Mouse (Mus musculus) heart, embryonic 13.5 days (tissue): Measurements from ENCODE around the gene Tob1. TPM values are rescaled to one million over a fixed set of nuclear protein-coding genes. Genes with fewer than 3 reads are reported as not detected.

Source experiments
- ATAC-seq: fragments of 200-750 bp; cut with Nextera tagmentation; 2 replicates; pipeline ENCODE4 v1.8.0; 2017; ENCODE audit warnings: moderate TSS enrichment; ENCODE audit not compliant: insufficient number of reproducible peaks, low FRiP score, low TSS enrichment; ENCODE audit errors: extremely low read depth
- H3K27ac ChIP-seq: fragments of 300-500 bp; sonication (generic); replicated peaks from 2 replicates; pipeline ENCODE4 v1.5.1; 2015; ENCODE audit warnings: moderate library complexity, mild to moderate bottlenecking, inconsistent platforms
- H3K27me3 ChIP-seq: fragments of 300-500 bp; sonication (generic); replicated peaks from 2 replicates; pipeline ENCODE4 v1.6.1; 2015; ENCODE audit warnings: mild to moderate bottlenecking, inconsistent platforms
- H3K36me3 ChIP-seq: fragments of 300-500 bp; sonication (generic); 2 replicates; pipeline ENCODE4 v1.6.1; 2015; ENCODE audit warnings: mild to moderate bottlenecking, inconsistent platforms
- H3K4me1 ChIP-seq: fragments of 300-500 bp; sonication (generic); 2 replicates; pipeline ENCODE4 v1.6.1; 2015; ENCODE audit warnings: inconsistent platforms
- H3K4me2 ChIP-seq: fragments of 300-500 bp; sonication (generic); 2 replicates; pipeline ENCODE4 v1.6.1; 2015; ENCODE audit warnings: inconsistent platforms, mild to moderate bottlenecking, moderate library complexity
- H3K4me3 ChIP-seq: fragments of 300-500 bp; sonication (generic); 2 replicates; pipeline ENCODE4 v1.5.1; 2015; ENCODE audit warnings: moderate library complexity, mild to moderate bottlenecking, inconsistent platforms
- H3K9ac ChIP-seq: fragments of 300-500 bp; sonication (generic); 2 replicates; pipeline ENCODE4 v1.6.1; 2015; ENCODE audit warnings: inconsistent platforms, mild to moderate bottlenecking, moderate library complexity
- H3K9me3 ChIP-seq: fragments of 300-500 bp; sonication (generic); 2 replicates; pipeline ENCODE4 v1.6.1; 2016; ENCODE audit warnings: inconsistent platforms
- WGBS: fragments of 180-500 bp; shearing (Covaris S2); methylation state at CpG from one replicate; pipeline ENCODE4 v1.1.7; 2015; ENCODE audit warnings: mixed read lengths; 5-methylcytosine and 5-hydroxymethylcytosine counted together
- polyA plus RNA-seq: library from polyadenylated mRNA; unstranded; fragments of >200 nt; fragmentation: Nextera tagmentation; extraction: Ambion mirVana; gene quantifications from 2 replicates; pipeline ENCODE4 v1.2.1, GENCODE M21; 2015

Tob1 gene
- polyA plus RNA-seq = 26.1 and 29.9 TPM in 2 replicates

DNA sequence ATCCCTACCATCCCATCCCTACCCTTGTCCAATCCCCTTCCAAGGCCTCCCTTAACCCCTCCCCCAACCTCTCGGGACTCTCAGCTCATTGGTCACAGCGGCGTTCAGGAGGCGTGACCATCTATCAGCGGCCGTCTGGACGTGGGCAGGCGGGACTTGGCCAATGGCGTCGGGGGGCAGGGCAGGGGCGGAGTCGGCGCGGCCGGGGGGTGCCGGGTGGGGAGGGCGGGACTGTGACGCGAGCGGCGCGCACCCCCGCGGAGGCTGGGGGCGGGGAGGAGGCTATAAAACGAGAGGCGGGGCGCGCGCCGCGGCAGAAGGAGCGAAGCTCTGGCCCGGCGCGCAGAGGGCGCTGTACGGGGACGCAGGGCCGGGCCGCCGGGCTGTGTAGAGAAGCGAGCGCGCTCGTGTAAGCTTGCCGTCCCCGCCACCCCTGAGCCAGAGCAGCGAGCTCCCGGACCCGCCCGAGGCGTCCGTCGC lies at the start of gene Tob1:
Gene Tob1, plus strand, starts transcription at position 331 of the 480 bp plus-strand sequence.
- Histone ChIP-seq H3K27ac (peak within 1 kb of the TSS; percentile 100), H3K4me3 (peak within 1 kb of the TSS; percentile 98), H3K27me3 (no peaks in the 10 kb centered on the region), H3K36me3 (peaks cover 18% of the 10 kb centered on the region), H3K4me1 (peaks cover 38% of the 10 kb centered on the region), H3K4me2 (peak within 1 kb of the TSS; percentile 99), H3K9ac (peak within 1 kb of the TSS; percentile 100), H3K9me3 (no peaks in the 10 kb centered on the region)
- WGBS = 1% methylated on average over 33 of the region's 55 CpGs
- peak; percentile 96 for ATAC-seq

- 76% methylated on average over 11 of the region's 11 CpGs for WGBS
- no peak overlapping the region for H3K4me2 ChIP-seq
- H3K4me1 ChIP-seq = peaks cover 37% of the 10 kb centered on the region
- no peak for ATAC-seq
- peak overlapping the region; percentile 85; the same call in 1 of the 2 replicates for H3K27ac ChIP-seq
- no peak overlapping the region for H3K4me3 ChIP-seq
- H3K27me3 ChIP-seq = no peaks in the 10 kb centered on the region
- H3K36me3 ChIP-seq = no peaks in the 10 kb centered on the region
- no peak overlapping the region for H3K9ac ChIP-seq
- no peaks in the 10 kb centered on the region for H3K9me3 ChIP-seq
These were observed 49.2 kb upstream of the Tob1 start for GRCm38 (mm10) chr11:94161867-94162581.

DNA sequence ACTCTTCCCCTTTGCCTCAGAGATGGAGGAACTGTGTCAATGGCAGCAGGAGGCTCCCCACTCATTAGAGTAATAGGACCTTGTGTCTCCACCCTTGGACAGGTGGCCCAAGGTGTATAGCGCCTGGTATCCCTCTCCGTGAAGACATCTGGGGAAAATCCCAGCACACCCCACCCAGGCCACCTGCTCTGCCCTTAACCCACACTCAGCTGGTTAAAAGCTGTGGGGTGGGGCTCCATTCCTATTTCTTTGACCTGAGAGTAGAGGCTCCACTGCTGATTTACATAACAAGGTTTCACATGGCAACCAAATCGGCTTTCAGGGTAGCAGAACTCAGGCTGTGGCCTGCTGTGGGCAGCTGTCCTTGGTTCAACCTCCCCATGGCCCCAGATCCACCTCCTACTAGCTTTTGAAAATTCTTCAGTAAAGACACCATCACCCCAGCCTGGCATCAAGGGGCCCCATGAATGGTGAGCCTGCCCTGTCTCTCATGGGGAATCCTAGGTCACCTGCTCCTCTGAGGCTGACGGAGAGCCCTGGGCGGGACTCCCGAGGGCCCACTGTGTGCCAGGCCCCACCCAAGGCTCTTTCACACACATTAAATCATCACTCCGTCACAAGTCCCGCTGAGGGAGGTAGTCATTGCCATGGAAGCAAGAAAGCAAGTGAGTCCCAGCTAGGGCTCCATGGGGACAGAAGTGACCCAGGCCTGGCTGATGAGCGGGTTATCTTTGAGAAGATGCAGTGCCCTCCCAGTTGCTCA lies 48.1 kb upstream of the Tob1 start:
- ATAC-seq = no peak
- Histone ChIP-seq H3K4me2 (no peak overlapping the region), H3K4me3 (no peak overlapping the region), H3K9me3 (no peaks in the 10 kb centered on the region), H3K36me3 (no peaks in the 10 kb centered on the region), H3K27ac (no peak overlapping the region), H3K4me1 (peaks cover 41% of the 10 kb centered on the region), H3K27me3 (no peaks in the 10 kb centered on the region), H3K9ac (no peak overlapping the region)
- 79% methylated on average over 9 of the region's 9 CpGs for WGBS

- no peak overlapping the region for H3K9ac ChIP-seq
- H3K27ac ChIP-seq = no peak overlapping the region
- no peak for ATAC-seq
- WGBS = 86% methylated on average over 4 of the region's 4 CpGs
- H3K9me3 ChIP-seq = no peaks in the 10 kb centered on the region
- no peaks in the 10 kb centered on the region for H3K27me3 ChIP-seq
- H3K4me2 ChIP-seq = no peak overlapping the region
- H3K4me1 ChIP-seq = peaks cover 17% of the 10 kb centered on the region
- H3K4me3 ChIP-seq = no peak overlapping the region
- H3K36me3 ChIP-seq = no peaks in the 10 kb centered on the region
These were observed 45.5 kb upstream of the Tob1 start for GRCm38 (mm10) chr11:94165745-94166144.

GRCm38 (mm10) chr11:94168238-94168637 lies 43.0 kb upstream of the Tob1 start:
- 53% methylated on average over 5 of the region's 5 CpGs for WGBS
- Histone ChIP-seq H3K4me1 (peaks cover 4% of the 10 kb centered on the region), H3K4me2 (no peak overlapping the region), H3K27me3 (no peaks in the 10 kb centered on the region), H3K4me3 (no peak overlapping the region), H3K9ac (no peak overlapping the region), H3K27ac (no peak overlapping the region), H3K9me3 (no peaks in the 10 kb centered on the region), H3K36me3 (no peaks in the 10 kb centered on the region)
- no peak for ATAC-seq

DNA sequence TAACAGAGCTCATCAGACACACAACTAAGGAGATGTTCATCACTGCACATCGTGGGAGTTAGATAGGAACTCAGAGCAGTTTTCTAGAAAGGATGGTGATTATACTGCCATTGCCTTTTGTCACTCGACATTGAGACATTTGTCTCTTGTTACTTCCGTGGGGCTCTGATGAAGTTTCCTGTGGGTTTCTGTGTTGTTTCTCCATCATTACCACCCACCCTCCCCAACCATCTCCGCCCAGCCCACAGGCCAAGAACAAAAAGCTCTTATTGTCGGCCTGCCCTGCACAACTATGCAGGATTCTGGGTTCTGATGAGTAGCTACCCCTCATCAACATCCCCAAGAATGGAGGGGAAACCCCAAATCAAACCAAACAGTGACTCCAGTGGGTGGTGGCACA lies 41.7 kb upstream of the Tob1 start:
- H3K9me3 ChIP-seq = no peaks in the 10 kb centered on the region
- H3K36me3 ChIP-seq = no peaks in the 10 kb centered on the region
- H3K27ac ChIP-seq = no peak overlapping the region
- ATAC-seq = no peak
- no peak overlapping the region for H3K4me3 ChIP-seq
- H3K27me3 ChIP-seq = no peaks in the 10 kb centered on the region
- WGBS = 59% methylated on average over 5 of the region's 5 CpGs
- H3K9ac ChIP-seq = no peak overlapping the region
- peaks cover 11% of the 10 kb centered on the region for H3K4me1 ChIP-seq
- H3K4me2 ChIP-seq = no peak overlapping the region

- 74% methylated on average over 5 of the region's 5 CpGs for WGBS
- H3K27ac ChIP-seq = no peak overlapping the region
- no peak for ATAC-seq
These were observed 39.6 kb upstream of the Tob1 start for GRCm38 (mm10) chr11:94171691-94172090.

DNA sequence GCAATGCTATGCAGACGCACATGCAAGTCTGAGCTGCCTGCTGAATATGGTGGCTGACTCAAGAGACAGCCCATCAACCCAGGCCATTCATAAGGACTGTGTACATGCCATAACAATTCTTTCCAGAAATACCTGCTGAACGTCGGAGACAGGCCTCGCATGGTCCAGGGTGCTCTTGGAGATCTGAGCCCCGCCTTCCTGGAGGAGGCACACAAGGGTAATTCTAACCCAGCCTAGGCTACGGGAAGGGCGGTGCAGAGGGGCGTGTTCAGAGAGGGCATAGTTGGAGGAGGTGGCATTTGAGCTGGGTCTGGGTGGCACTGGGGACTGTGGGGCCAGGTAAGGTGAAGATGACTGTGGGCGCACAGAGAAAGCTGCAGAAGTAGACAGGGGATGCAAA lies 39.1 kb upstream of the Tob1 start:
- H3K27me3 ChIP-seq = no peaks in the 10 kb centered on the region
- no peak overlapping the region for H3K4me2 ChIP-seq
- no peak overlapping the region for H3K4me3 ChIP-seq
- ATAC-seq = no peak
- H3K9me3 ChIP-seq = no peaks in the 10 kb centered on the region
- peaks cover 24% of the 10 kb centered on the region for H3K4me1 ChIP-seq
- H3K9ac ChIP-seq = no peak overlapping the region
- H3K36me3 ChIP-seq = no peaks in the 10 kb centered on the region
- WGBS = 74% methylated on average over 9 of the region's 9 CpGs
- no peak overlapping the region for H3K27ac ChIP-seq

More at GRCm38 (mm10) chr11:94171691-94172090, 39.6 kb upstream of the Tob1 start:
- H3K9ac ChIP-seq = no peak overlapping the region
- no peaks in the 10 kb centered on the region for H3K27me3 ChIP-seq
- no peaks in the 10 kb centered on the region for H3K9me3 ChIP-seq
- peaks cover 24% of the 10 kb centered on the region for H3K4me1 ChIP-seq
- no peak overlapping the region for H3K4me3 ChIP-seq
- no peak overlapping the region for H3K4me2 ChIP-seq
- no peaks in the 10 kb centered on the region for H3K36me3 ChIP-seq

- peaks cover 28% of the 10 kb centered on the region for H3K4me1 ChIP-seq
- H3K4me2 ChIP-seq = no peak overlapping the region
- no peak for ATAC-seq
- no peaks in the 10 kb centered on the region for H3K27me3 ChIP-seq
- H3K36me3 ChIP-seq = no peaks in the 10 kb centered on the region
- H3K9me3 ChIP-seq = no peaks in the 10 kb centered on the region
- WGBS = 14% methylated on average over 4 of the region's 4 CpGs
- H3K9ac ChIP-seq = no peak overlapping the region
- no peak overlapping the region for H3K4me3 ChIP-seq
- peak overlapping the region; percentile 6; the same call in 1 of the 2 replicates for H3K27ac ChIP-seq
These were observed 37.5 kb upstream of the Tob1 start for GRCm38 (mm10) chr11:94173726-94174146.

DNA sequence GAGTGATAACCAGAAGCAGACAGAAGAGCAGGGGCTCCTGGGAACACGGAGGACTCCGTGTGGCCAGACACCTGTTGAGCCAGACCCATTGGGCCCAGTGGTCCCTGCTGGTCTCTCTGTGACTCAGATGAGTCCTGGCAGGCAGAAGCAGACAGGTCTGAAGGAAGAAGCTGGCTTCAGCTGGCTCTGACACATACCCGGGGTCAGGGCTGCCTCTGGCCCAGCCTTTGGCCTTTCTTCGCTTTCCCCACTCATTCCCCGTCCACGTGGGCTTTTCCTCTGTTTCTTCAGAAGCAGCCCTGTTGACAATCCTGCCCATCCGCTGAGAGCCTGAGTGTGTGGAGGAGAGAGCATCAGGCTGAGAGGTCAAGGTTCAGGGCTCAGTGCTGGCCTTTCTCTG lies 36.0 kb upstream of the Tob1 start:
- H3K27ac ChIP-seq = peak overlapping the region; percentile 66
- no peaks in the 10 kb centered on the region for H3K27me3 ChIP-seq
- ATAC-seq = no peak
- WGBS = 60% methylated on average over 7 of the region's 7 CpGs
- H3K9me3 ChIP-seq = no peaks in the 10 kb centered on the region
- H3K9ac ChIP-seq = peak overlapping the region; percentile 54; the same call in 1 of the 2 replicates
- no peak overlapping the region for H3K4me2 ChIP-seq
- peaks cover 31% of the 10 kb centered on the region for H3K4me1 ChIP-seq
- no peaks in the 10 kb centered on the region for H3K36me3 ChIP-seq
- no peak overlapping the region for H3K4me3 ChIP-seq

- H3K4me1 ChIP-seq = peaks cover 33% of the 10 kb centered on the region
- 34% methylated on average over 8 of the region's 8 CpGs for WGBS
- peak overlapping the region; percentile 66 for H3K27ac ChIP-seq
- H3K9me3 ChIP-seq = no peaks in the 10 kb centered on the region
- no peak overlapping the region for H3K4me3 ChIP-seq
- peak overlapping the region; percentile 54; the same call in 1 of the 2 replicates for H3K9ac ChIP-seq
- H3K4me2 ChIP-seq = no peak overlapping the region
- H3K36me3 ChIP-seq = no peaks in the 10 kb centered on the region
- ATAC-seq = no peak
- H3K27me3 ChIP-seq = no peaks in the 10 kb centered on the region
These were observed 35.6 kb upstream of the Tob1 start for GRCm38 (mm10) chr11:94175694-94176093.
